Mouse (Mus musculus): Measurements from ENCODE around the gene Sobp. TPM values are rescaled to one million over a fixed set of nuclear protein-coding genes. Genes with fewer than 3 reads are reported as not detected.

Gene Sobp
- total RNA-seq, 4 experiments from 2014 or later: 4.1 to 6.4 (median 5.3) TPM

DNA sequence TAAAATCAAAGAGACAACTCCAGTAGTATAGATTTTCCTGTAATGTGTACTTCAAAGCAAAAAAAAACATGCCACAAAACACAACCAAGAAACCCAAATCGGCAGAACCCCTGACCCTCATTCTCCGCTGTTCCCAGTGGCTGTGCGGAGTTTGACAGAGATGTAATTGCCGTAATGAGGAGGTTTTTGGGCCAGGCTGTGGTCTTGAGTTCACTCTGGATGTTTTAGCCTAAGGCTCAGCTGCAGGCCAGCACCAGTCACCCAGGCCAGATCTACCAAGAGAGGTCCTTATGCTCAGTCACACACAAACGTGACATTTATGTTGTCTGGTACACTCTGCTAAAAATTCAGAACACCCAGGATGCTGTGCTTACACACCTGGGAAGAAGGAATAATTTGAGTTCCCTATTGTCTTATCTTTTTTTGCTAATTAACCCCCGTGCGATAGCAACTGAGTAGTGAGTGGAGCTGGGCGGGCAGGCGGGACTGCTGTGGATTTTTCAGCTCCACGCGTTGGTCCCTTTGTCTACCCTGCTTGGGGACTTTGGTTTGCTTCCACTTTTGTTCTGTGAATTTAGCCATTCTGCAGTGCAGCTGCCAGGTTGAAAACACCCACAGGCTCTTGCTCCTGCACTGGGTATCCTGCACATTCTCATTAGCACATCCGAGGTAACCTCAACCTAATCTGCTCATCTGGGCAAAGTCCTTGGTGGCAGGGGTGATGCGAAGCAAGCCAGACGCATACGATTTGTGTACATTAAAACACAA, 140.7 kb downstream of the Sobp start:
- DNase-seq: no peak

DNA sequence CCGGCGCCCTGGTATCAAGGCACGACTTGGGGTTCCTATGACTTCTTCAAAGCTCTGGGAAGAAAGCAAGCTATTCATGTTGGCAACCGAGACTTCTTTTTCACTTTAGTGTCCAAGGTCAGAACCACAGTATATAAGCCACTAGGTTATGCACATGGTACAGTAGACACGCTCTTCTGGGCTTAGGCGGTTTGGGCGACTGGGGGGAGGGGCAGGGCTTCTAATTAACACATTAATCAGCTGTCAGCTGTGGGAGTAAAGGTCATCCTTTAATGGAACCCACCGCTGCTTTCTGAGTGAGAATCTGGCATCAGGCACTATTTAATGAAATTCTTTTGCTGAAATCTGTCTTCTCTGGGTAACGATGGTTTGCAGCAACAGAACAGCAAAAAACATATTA, 147.3 kb downstream of the Sobp start:
- DNase-seq: no peak

DNA sequence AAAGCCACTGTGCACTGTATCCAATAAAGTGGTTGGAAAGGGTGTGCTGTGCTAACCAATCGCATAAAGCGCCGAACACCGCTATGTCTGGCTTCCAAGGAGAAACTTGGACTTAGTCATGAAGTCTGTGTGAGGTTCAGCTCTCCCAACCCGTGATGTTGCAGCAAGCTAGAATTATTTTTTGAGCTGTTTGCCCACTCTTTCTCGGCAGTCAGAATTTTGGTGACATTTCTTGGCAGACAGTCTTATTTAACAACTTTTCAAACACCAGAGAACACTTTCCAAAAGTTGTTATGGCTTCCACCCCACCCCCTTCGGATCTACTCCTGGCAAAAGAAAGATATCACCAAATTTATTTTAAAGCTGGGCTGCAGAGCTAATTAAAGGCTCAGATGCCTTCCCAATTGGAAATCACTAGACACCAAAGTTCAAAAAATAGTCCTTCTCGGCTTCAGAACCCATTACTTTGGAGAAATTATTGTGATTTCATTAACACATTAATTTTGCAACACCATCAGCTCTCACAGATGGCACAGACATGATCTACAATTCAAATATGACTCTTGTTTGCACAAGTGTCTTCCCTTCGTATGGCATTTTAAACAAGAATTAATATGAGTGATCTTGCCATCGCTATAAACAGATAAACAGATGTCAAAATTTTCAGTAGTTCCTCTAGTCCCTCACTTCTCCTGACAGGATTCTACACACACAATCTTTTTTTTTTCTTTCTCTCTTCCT, 150.7 kb downstream of the Sobp start:
- DNase-seq: no peak

DNA sequence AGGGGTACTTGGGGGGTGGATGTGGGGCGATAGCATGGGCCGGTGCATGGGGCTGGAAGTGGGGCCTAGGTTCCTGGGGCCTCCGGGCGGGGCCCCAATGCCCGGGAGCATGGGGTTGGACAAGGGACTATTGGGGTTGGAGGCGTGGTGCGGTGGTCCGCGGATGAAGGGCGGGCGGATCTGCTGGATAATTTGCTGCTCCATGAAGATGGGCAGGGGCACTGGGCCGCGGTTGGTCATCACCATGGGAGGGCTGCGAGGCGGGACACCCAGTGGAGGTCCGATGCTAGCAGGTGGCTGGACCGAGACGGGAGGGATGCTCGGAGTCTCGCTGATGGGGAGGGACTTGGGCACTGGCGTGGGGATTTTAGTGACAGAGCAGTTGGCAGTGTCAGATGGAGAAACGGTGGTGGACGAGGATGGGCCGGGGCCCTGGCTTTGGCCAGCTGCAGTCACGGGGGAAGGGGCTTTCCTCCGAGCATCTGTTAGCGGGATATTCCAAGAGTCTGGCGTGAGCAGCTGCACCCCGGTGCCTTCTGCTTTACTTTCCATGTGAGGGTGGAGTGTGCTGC, 152.1 kb downstream of the Sobp start:
- DNase-seq: no peak

DNA sequence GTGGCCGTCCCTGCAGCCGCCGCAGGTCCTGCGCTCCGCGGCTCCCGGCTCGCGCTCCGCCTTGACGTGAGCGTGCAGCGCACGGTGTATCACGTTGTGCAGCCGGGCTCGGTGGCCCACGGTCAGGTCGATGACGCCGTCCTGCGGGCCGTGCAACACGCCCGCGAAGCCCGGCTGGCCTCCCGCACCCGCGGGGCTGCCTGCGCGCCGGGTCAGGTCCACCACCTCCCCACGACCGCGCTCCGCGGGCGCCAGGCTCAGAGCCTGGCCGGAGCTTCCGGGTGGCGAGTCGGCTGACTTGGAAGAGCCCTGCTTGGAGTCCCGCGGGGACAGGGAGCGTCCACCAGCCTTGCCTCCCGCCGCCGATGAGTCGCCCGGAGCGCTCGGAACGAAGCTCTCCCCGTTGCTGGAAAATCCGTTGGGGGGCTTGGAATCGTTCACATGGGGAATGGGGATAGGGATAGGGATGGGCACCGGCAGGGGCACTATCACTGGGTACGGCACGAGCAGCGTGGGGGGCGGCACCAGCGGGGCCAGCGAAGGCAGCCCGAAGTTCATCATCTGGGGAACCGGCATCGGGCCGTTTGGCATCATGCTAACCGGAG, 152.7 kb downstream of the Sobp start:
- DNase-seq: no peak

DNA sequence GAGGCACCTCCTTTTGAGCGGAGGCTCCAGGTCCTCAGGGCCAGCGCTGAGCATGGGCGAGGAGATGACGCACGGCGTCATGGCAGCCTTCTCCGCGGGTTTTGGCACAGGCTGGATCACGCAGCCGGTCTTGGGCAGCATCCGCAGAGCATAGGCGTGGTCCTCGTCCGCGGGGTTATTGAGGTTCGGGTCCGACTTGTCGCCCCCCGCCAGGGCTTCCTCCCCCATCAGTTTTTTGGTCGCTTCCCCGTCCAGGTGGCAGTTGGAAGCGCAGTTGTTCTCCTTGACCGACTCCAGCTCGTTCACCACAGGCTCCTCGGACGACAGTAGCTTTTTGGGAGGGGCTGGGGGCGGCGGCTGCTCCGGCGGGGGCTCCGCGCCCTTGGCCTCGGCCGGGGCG, 153.3 kb downstream of the Sobp start:
- DNase-seq: no peak

DNA sequence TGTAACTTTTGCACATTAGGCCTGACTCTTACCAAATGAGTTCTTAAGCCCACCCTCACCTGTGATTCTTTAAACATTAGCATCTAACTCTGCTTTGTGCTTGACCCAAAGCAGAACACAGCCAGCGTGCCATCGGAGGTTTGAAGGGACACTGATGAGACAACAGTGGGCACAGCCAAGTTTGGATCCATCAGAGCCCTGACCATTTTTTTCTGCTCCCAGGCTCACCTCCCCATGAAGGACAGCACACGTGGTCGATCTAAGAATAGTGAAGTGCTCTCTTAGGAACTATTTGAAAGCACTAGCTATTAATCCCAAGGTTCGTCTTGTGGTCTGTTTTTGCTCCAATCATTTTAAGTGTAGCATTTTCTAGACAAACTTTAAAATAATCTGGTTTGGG, 159.5 kb downstream of the Sobp start:
- DNase-seq: no peak

DNA sequence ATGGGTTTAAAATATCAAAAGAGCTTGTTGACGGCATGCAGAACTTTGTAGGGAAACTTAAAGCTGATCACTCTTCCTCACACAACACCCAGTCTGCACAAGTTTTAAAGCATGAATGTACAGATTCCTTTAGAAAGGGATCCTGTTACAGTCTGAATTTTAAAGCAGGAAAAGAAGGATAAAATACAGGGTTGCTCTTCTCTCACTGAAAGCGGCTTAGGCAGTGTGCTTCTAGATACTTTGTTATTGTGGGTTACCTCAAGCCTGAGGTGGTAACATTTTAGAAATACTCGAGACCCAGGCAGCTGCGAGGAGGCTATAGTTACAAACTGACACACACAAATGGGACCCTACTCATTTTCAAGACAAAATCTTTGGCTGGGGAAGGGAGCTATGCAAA, 160.0 kb downstream of the Sobp start:
- DNase-seq: no peak

DNA sequence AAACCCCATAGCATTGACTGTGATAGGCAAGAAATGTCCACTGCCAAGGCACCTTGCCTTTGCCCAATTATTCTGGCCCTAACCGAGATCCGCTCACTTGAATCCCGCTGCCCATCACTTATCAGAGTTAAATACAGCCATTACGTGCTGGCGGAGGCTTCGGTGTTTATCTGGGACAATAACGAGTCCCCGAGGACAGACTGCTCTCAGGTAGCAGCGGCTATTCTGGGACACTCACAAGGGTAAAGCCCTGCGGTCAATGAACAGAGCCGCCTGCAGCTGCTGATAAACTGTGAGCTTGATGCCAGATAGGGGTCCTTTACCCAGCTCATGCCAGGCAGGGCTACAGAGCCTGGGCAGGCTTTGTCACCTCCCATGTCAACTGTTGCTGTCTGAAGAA, 166.2 kb downstream of the Sobp start:
- no peak for DNase-seq

DNA sequence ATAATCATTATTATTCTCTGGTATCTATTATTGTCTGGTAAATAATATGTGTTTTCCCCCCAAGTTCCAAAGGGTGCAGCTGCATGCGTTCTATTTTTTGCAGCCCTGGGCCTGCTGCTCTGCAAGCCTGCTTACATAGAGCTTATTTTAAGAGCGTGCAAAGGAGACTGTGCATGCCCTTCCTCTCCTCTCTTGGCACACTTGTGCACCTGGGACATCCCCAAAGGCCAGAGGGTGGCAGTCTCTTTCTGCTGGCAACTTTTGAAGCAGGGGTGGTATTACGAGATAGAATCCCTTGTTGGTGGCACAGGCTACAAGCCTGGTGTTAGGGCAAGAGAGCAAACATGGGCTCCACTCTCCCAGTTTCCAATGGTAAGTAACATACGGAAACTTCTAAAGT, 167.8 kb downstream of the Sobp start:
- DNase-seq: no peak

DNA sequence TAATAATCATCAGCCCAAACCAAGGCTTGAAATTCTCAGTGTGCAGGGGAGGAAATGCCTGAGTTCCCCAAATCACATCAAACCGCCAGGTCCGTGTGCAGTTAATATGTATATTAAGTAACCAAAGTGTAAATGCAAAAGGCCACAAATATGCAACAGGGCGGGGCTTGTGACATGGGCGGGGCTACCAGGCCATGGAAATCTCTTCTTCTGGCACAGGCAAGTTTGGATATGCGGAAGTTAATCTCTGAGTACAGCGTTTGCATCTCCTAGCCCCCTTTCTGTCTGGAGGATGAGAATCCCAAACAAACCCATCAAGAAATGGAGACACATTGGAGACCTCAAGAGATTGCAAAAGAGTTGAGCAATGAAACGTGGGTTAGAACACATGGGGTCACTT, 168.7 kb downstream of the Sobp start:
- no peak for DNase-seq

DNA sequence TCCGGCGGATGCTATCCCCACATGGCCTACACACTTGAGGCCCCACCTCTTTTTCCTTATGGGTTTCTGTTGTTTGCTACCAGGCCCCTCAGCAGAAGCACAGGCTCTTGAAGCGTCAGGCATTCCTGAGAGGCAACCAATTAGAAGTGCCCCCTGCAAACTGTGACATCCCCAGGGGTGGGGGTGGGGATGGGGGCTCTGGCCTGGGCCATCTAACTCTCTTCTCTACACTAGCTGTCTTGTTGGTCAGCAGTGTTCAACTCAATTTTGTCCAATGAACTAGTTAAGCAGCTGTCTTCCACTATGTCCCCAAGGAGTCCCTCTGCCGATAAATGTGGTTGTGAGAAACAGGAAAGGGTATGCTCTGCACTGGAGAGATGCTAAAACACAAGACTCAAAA, 169.3 kb downstream of the Sobp start:
- DNase-seq: no peak

DNA sequence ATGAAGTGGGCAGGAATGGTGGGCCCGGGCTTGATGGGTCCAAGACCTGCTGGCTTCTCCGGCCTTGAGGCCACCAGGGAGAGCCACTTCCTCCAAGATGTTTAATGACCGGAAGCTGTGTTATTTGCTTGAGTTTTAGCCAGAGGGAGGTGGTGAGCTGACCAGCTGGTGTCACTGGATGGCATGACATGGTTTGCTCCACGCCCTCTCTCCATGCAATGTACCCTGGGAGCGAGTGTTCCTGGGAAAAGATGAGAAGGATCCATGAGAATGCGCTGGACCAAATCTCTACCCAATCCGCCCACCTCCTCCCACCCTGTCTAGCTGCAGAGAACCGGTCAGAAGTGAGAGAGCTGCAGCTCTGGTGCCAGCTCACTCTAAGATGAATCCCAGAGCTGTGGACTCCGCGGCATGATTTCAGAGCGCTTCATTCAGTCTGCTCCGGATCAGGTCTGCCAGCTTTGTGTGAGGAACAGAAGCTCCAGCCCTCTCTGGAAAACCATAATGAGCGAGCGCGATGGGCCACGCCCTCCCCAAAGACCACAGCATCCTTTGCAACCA, 170.1 kb downstream of the Sobp start:
- no peak for DNase-seq

DNA sequence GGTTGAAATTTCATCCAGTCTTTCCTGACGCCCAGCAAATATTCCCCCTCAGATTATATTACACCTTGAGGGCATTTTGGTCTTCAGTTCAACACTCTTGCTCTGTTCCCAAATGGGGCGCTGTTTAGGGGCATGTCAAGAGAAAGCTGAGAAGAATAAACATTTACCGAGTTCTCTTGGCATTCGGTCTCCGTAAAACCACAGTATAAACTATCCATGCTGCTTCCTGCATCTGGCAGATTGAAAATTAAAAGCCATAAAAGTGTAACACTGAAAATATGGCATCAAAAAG, 170.9 kb downstream of the Sobp start:
- no peak for DNase-seq

DNA sequence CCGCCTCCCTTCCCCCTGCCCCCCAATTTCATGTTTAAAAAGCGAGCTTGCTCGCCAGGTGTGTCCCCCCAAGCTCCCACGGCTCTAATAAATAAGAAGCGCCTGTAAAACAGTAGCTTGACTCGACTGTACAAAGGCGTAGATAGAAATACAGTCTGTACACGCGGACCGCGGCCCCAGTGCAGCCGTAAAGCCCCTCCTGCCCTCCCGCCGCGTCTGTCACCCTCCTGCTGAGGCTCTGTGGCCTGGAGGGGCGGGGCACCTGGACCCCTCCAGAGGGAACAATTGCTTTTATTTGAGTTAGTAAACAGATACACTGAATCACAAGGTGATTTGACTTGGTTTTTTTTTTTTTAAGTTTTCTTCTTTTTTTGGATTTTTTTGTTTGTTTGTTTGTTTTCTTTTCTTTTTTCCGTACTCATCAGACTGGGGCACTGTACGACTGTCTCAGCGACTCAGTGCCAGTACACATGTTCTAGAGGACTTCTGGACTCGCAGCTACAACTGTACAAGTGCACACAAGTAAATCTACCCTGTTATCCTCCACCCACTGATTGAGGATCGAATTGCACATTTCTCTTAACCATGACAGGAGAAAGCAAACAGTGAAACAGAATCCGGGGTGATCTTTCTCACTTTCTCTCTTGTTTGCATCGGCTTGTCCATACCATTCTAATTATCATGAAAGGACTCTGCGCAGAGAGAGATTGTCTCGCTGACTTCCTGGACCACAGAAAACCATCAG, 171.4 kb downstream of the Sobp start:
- no peak for DNase-seq

DNA sequence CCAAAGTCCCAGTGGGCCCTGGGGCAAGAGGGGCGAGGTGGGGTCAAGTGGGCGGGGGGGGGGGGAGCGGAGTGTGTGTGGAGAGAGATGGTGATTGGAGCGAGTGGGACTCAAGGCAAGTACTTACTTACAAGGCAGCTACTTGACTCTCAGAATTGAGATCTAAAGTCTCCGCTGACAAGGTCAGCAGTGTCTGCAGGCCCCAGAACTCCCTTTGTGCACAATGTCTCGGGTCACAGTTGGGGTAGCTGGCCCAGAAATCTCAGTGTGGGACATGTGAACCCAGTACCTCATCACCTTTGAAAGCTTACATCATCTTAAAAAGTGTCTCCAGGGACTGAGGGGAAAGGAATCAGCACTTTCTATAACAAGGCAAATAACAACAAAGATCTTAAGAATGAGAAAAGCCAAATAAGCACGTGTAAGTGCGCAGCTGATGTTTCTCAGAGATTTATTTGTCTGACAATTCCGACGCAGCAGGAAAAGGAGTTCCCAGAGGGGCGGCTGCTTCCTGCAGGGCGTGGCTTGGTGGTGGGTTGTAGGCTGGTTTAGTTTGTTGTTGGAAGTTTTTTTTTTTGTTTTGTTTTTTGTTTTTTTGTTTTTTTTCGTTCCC, 172.2 kb downstream of the Sobp start:
- DNase-seq: peak; percentile 36

DNA sequence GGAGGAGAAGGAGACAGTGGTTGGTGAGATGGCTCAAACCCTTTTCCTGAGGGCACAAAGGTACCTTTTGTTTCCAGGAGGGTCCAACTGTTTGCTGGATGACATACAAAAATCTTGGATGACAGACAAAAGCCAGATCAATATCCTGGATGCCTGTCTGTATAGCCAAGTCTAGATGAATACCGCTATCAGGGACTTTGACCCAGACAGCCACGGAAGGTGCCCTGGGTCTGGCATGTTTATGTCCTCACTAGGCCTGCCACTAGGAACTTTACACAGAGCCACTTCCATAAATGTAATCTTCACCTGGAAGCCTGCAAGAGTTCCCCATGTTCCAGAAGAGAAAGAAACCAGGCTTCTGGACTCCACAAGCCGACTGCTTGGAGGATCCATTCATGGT, 172.9 kb downstream of the Sobp start:
- DNase-seq: no peak

DNA sequence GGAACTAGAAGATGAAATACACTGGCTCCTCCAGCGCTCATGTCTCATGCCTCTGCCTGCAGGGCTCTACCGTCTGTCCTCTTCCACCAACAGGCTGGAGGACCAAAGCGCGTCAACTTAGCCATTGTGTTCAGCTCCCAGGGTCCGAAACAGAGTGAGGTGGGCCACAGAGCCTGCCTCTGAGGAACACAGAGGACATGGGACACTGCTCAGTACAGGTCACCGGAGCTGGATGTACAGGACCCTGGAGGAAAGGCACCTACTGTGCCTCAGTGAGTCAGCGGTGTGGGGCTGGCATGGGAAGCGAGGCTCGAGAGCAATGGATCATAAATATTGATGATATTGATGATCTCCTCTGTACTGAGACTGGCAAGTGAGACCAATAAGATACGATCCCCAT, 175.0 kb downstream of the Sobp start:
- DNase-seq: no peak

DNA sequence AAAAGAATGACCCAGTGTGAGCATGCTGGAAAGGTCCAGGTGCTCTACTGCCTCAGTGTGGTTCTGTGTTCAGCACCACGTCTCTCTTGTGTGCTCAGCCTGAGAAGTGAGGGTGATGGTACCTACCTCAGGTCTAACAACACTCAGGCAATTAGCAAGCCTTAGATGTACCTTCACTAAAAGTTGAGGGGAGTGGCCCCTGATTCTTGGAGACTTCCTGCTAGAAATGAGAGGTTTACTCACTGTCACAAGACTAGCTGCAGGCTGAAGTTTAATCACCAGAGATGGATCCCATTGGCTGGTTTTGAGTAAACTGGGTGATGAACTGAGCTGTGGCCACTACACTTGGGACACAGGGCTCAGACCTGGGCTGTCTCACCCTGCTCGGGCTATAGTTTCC, 177.1 kb downstream of the Sobp start:
- no peak for DNase-seq

DNA sequence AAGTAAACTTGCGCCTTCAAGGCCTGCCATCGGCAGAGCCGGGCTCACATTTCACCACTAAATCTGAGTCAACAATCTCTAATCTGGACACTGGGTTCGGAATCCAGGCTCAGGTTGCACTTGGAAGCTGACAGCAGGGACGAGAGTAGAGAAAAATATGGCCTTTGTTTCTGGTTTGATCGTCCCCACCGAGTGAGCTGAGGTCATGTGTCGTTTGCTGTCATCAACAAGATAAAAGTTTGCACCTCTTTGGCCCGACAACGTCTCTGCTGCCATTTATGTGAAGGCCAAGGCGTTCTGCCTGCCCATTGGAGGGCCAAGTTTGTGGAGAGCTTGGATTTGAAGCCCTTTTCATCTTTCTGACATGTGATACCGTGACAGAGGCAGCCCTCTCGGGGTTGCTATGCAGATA, 178.8 kb downstream of the Sobp start:
- DNase-seq: no peak

DNA sequence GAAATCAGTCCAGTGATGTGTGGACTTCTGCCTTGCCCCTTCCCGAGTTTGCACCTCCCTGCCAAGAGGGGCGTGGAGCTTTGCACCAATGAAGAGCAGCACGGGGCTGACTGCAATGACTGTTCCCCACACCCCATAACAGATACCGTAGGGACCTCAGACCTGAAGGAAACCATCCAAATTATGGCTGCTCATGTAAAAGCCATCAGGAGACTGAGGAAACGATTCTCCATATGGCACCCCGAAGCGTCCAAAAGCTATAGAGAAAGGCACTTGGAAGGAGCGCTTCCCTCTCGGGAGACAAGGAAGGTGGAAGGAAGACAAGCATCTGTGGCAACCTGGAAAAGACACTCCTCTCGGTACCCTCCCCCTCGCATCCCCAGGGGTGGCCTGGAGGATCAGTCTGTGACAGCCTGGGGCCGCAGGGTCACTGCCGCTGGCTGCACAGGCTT, 180.0 kb downstream of the Sobp start:
- no peak for DNase-seq

DNA sequence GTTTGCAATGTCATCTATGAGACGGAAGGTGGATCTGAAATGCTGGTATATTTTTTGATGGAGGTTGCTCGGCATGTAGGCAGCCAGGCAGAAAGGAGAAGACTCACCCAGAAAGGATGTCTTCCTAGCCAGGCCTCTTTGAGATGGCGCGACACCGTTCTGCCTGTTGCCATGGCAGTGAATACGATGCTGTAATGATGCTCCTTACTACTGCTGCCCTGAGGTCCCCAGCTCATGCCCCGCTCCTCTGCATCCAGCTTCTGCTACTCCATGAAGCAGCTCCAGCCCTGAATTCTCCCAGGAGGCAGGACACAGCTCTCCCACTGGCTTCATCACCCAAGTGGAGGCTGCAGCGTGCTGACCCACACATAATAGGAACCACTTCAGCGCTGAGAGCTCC, 183.3 kb downstream of the Sobp start:
- no peak for DNase-seq

Measured in adrenal gland, adult 8-10 months (tissue).